Mouse (Mus musculus) CH12.LX (cell line): ENCODE measurements around the gene Prkd3.

Experiments used
- BHLHE40 ChIP-seq: IDR thresholded peaks from 2 replicates; pipeline ENCODE4 v1.6.1; 2011; ENCODE audit warnings: mild to moderate bottlenecking, low read depth, low read length, improper control_type of control experiment
- CTCF ChIP-seq, 2 experiments: IDR thresholded peaks in 1 of 2; conservative IDR thresholded peaks in 1 of 2; 2 replicates each; pipeline ENCODE4 v1.5.1; 2011 to 2012; ENCODE audit warnings: low read depth in 2 of 2, low read length in 2 of 2, improper control_type of control experiment in 1 of 2, inconsistent platforms in 1 of 2, mild to moderate bottlenecking in 1 of 2, moderate library complexity in 1 of 2
- ETS1 ChIP-seq: conservative IDR thresholded peaks from 2 replicates; pipeline ENCODE4 v1.6.1; 2012; ENCODE audit warnings: low read depth, mild to moderate bottlenecking, inconsistent platforms, low read length, improper control_type of control experiment, moderate library complexity
- POLR2A ChIP-seq: IDR thresholded peaks from 2 replicates; pipeline ENCODE4 v1.6.1; 2011; ENCODE audit warnings: low read depth, mild to moderate bottlenecking, improper control_type of control experiment, low read length

- TF ChIP-seq CTCF (conservative IDR thresholded peaks at IDR 0.05 in 1 of 2, IDR thresholded peaks at IDR 0.05 in 1 of 2; ENCODE audit: low read depth in 2 of 2, low read length in 2 of 2) = no peak
- TF ChIP-seq BHLHE40 = no peak
- no peak for TF ChIP-seq POLR2A
- no peak for TF ChIP-seq ETS1
Observed at GRCm38 (mm10) chr17:78964387-78964786, 56.2 kb downstream of the Prkd3 start.
